Mouse (Mus musculus): ENCODE measurements around the gene Pawr.
"Not testable (repeated sequence)": the region's sequence is repeated elsewhere in the genome, so short reads cannot be mapped to it uniquely, and the experiment has no call there.

Pawr gene

DNA sequence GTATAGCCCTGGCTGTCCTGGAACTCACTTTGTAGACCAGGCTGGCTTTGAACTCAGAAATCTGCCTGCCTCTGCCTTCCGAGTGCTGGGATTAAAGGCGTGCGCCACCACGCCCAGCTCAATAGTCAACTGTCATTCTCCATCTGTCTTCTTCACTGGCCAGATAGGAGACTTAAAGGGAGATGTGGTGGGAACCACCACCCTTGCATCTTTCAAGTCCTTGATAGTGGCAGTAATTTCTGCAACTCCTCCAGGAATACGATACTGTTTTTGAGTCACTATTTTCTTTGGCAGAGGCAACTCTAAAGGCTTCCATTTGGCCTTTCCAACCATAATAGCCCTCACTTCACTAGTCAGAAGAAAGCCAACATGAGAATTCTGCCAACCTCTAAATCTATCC, 108.3 kb downstream of the Pawr start:
- DNase-seq (ENCODE audit: low read depth, low spot score), result not testable (repeated sequence)

DNA sequence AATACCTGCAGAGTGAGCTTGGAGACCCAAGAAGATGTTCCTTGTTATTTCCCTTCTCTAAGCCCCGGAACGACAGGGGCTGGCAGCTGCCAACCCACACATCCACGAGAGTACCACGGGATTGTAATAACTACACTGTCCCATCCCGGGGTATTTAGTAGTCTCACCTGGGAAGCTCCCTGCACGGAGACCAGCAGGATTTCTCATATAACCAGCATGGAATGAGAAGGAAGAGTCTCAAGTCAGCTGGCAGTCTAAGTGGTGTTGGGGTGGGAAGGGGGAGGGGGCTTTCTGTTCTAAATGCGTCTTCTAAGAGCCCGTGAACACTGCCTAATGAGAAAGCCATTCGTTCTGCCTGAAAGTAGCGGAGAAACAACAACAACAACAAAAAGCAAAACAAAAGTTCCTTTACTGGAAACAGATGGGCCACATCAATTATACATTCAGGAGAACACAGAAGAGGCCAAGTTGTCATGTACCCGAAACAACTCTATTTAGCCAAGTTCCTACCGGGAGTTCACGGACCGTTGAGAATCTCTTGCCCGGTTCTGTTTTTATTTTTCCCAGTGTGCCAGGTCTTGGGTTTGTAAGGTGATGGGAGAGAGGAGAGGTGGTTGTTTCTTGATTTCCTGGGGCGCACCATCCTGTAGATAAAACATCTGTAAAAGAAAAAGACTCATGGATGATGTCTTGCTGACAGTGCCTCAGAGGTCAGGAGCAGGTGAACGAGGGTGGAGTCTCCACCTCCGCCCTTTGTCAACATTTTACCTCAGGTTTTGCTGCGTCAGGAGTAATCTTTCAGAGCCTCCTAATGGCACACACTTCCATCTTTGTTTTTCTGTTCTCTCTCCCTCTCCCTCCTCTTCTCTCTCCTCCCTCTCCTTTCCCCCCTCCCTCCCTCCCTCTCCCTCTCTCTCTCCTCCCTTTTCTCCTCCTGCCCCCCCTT, 112.3 kb downstream of the Pawr start:
- no peak for DNase-seq (ENCODE audit: low read depth, low spot score)

DNA sequence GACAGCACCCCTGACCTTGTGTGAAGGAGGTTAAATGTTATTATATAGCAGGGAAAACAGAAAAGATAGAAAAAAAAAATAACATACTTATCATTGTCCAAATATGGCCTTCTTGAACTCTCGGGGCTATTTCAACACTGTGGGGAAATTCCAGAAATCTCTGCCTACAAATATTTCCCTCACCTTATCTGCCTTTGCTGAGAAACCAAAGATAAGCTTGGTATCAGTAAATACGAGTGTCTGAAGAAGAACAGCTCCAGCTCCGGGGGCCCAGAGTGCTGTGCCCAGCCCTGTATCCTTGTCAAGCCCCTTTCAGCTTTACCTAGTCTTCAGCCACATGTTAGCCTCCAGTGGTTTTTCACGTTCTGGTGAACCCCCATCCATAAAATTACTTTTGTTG, 113.2 kb downstream of the Pawr start:
- DNase-seq (ENCODE audit: low read depth, low spot score), result no peak

DNA sequence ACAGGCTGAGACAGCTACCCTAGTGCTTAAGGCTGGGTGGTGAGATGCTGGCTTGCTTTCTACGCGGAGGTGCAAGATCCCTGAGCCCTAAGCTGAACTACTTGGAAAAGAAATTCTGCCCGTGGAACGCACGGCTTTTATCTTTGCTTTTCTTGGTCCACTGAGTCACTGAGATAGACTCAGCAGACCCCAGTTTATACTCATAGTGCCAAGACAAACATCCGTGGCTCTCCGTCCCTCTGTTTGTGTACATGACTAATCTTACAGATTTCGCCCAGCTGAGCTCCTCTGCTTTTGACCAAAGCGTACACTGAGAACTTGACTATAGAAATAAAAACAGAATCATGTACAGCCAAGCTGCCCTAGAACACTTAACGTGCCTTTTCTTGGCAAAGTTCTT, 113.7 kb downstream of the Pawr start:
- DNase-seq (ENCODE audit: low read depth, low spot score), result no peak

DNA sequence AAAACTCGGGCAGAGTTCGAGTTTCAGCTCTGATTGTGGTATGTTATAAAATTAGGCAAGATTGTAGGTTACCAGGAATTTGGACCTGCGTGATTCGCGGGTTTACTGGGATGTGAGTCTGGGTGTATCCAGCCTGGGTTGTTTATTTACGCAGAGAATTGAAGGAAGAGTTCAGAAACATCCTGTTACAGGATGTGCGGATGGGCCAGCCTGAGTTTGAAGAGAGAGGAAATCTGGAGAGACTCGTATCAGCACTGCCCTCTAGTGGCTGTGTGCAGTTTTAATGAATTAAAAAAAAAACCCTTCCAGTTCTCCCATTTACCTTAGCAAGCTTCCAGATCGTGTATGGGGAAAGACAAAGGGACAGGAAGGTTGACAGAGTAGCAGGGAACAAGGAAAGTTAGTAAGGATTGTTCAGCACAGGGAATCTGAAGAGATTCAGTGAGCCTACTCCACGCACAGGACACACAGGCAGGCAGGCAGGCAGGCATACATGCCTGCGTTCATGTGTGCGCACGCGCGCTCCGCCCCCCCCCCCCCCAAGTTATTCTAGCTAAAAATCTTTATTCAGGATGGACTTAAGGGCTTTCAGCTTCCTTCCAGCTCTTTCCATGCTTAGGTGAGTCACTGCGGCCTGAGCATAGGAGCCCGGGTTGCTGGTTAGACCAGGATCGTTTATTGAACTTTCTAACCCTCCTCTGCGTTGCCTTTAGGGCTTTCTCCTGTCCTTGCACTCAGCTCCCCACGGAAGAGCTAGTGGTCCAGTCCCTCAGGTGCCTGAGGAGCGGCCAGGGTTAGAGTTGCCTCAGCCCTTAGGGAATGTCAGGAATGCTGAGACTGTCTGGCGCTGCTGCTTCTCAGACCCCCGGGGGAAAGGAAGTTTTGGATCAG, 114.4 kb downstream of the Pawr start:
- peak; percentile 81 for DNase-seq (ENCODE audit: low read depth, low spot score)

DNA sequence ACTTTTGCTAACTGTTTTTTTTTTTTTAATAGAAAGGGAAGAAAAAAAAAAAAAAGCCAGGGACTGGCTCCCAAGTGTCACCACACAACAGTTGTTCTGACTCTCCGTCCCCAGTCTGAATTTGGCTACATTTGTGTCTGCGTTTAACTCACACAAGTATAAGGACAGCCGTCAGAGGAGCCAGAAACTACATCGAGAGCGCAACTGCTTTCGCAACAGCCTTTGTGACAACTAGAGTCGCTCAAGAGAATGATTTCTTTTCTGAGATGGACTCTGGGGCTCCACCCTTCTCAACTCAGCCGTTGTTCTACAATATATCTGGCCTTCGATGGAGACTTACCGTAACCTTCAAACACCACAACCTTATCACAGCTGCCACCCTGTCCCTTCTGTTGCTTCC, 115.3 kb downstream of the Pawr start:
- DNase-seq (ENCODE audit: low read depth, low spot score), result no peak

DNA sequence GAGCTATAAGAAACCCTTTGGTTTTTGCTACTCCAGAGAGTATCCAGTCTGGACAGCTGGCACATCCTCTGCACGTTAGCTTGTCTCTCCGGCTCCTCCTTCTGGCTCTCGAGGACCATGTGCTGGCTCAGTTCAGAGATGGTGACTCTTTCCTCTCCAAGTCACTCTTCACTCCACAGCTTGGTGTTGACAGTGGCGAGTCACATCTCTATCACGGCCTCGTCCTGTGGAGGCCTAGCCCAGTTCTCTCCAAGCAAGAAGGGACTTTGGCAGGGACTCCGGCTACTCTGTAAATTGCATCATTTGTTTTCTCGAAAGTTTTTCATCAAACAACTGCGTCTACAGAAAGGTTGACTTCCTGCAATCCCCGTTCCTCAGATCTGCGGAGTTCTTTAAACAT, 116.5 kb downstream of the Pawr start:
- DNase-seq (ENCODE audit: low read depth, low spot score), result no peak

DNA sequence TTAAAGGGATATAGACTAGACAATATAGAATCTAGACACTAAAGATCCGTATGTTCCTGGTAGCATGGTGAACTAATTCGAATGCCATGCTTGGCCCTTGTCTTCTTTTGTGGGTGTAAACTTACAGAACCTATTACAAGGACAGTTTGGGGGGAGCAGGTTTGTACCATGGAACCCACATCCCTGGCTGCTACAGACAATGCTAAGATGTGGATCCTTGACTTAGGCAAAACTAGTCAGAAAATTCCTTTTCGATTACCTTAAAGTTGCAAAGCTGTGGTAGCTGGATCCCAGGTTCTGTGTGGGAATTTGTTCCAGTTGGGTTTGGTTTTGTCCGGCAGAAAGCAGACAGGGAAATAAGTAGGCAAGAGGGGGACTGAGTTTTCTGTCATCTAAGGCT, 118.5 kb downstream of the Pawr start:
- DNase-seq (ENCODE audit: low read depth, low spot score), result no peak

DNA sequence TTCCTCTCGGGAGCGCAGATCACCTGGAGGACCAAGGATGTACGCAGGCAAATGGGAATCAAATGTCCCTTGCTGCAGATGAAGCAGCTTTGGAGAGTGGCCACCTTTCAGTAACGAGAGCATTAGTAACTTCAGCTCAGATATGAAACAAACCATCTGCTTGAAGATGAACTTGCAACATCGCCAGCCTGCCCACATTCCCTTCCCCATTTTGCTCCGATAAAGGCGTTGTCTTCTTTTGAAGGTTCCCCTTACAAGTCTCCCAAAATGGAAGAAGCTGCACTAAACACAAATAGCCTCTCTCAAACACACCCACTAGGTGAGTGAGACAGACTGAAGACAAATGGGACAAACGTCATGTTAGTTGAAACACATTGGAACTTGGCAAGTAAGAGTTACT, 119.6 kb downstream of the Pawr start:
- DNase-seq (ENCODE audit: low read depth, low spot score), result no peak

DNA sequence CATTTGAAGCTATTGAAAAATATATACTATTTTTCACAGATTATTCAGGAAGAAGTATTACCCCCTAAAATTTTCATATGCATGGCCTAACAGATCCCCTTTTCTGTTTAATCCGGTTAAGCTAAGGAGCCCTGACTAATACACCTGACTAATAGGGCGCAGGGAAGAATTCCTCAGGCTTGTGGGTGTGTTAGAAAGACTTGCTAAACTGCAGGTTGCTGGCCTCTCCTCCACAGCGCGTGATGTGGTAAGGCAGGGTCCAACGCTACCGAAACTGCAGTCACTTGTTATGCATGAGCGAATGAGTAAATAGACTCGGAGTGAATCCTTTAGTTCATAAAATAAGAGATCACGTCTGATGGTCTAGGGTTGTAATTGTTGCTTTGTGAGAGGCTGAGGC, 120.5 kb downstream of the Pawr start:
- no peak for DNase-seq (ENCODE audit: low read depth, low spot score)

DNA sequence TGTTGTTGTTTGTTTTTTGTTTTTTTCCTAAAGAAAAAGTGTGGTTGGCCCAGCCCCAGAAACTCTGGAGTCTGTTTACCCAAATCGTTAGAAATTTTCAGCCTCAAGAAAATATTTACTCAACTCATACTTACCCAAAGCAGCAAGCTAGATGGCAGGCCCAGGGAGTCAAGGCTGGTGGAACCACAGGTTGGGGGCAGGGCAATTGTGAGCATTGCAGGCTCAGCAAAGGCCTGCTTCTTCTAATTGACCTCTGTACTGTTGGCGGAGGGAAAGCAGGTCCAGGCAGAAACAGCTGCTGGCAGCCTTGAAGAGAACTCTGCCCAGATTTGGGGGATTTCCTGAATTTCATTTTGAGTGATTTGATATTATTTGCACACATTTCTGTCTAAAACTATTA, 121.6 kb downstream of the Pawr start:
- DNase-seq (ENCODE audit: low read depth, low spot score), result peak; percentile 48

DNA sequence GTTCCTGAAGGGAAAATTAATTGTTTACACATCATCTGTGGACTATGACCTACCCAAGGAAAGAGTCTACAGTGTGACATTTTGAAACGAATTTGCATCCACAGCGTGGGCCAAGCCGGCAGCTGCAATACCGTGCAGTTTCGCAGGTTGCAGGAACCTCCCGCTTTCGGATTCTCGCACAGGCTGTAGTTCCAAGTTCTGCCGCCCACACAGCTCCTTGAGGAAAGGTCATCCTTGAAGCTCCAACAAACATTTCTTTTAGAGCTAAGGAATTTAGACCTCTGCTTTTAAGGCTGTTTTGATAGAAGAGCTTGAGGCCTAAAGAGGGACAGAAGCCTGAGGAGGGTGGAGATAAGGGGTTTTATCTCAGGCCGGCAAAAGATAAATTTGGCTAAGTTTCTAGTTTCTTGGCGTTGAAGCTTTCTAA, 122.8 kb downstream of the Pawr start:
- DNase-seq (ENCODE audit: low read depth, low spot score), result no peak

DNA sequence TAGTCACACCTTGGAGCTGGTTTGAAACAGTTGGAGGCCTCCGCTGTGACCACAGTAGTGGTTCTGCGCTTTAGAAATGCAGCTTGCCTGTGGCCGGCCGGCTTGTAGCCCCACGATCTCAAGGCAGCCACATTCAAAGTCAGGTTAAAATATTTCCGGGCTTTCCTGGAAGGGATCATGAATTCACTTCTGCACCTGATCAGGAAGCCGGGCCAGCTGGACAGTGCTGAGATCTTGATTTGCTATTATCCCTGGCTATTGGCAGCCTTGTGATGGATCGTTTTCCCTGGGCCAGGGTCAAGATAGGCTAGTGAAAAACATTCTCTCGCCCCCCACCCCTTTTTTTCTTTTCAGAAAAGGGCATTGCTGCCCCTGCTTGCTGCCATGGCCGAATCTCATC, 123.3 kb downstream of the Pawr start:
- DNase-seq (ENCODE audit: low read depth, low spot score), result no peak

DNA sequence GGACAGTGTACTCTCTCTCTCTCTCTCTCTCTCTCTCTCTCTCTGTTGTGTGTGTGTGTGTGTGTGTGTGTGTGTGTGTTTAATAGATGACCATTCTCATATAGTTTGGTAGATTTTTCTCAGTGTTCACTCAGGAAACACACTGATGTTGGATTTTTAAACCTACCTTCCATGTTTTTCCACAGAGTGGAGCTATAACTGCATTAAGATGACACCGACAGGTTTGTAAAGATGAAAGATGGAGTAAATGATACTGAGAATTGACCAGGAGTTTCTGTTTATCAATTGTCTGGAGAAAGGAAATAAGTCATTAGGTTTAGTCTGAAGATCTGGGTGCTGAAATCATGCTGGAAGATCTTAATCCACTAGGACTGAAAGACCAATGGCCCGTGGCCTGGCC, 124.0 kb downstream of the Pawr start:
- DNase-seq (ENCODE audit: low read depth, low spot score), result no peak

DNA sequence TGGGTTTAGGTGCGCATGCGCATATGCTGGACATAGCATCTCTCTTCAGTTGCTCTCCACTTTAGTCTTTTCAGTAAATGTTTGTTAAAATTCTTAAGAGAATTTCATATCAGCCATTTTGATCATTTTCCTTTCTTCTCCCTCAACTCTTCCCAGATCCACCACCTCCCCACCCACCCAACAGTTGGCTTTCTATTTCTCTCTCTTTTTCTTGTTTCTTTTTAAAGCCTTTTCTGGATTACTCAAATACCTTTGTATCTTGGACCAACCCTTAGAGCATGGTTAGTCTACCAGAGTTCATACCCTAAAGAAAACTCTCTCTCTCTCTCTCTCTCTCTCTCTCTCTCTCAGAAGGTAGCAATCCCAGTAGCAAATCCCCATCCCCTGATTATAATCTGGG, 125.1 kb downstream of the Pawr start:
- no peak for DNase-seq (ENCODE audit: low read depth, low spot score)

DNA sequence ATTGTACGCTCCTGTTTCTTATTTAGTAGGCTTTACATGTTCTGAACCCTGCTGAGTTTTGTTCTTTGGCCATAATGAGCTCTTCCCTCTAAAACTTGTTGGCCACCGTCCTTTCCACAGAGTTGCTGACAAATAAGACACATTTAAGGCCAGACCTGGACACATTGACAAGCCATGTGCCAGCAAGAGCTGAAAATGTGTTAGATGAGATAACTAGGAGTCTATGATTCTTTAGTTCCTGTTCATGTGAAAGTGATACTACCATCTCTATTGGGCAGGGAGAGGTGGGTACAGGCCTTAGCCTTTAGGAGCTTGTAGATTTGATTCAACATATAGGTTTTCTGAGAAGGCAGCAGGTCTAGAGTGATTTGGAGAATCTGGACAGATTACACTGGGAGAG, 129.9 kb downstream of the Pawr start:
- no peak for DNase-seq (ENCODE audit: low read depth, low spot score)

Measured in A20 (cell line).